Mouse (Mus musculus) stomach, postnatal 0 days (tissue): ENCODE measurements at regions not wholly inside any gene's neighbourhood (a gene's known extent, or its start where the extent isn't known, plus 50 kb on each side); places are given as distances from the start of the nearest gene placed in this dataset.

Experiments
- ATAC-seq: fragments of 200-750 bp; cut with Nextera tagmentation; 2 replicates; pipeline ENCODE4 v1.8.0; 2017; ENCODE audit not compliant: low FRiP score, low TSS enrichment
- DNase-seq: peaks from one replicate; pipeline ENCODE4 v3.0.0-alpha.2; 2016; ENCODE audit warnings: low spot score
- H3K27ac ChIP-seq: fragments of 300-500 bp; sonication (generic); replicated peaks from 2 replicates; pipeline ENCODE4 v1.5.1; 2014; ENCODE audit warnings: mild to moderate bottlenecking, control low read depth
- H3K27me3 ChIP-seq: fragments of 300-500 bp; sonication (generic); 2 replicates; pipeline ENCODE4 v1.6.1; 2014; ENCODE audit warnings: low read length; ENCODE audit not compliant: control insufficient read depth, insufficient read depth
- H3K36me3 ChIP-seq: fragments of 300-500 bp; sonication (generic); 2 replicates; pipeline ENCODE4 v1.6.1; 2014; ENCODE audit warnings: low read length, mixed read lengths; ENCODE audit not compliant: control insufficient read depth, insufficient read depth
- H3K4me1 ChIP-seq: fragments of 300-500 bp; sonication (generic); replicated peaks from 2 replicates; pipeline ENCODE4 v1.6.1; 2014; ENCODE audit warnings: antibody characterized with exemption; ENCODE audit not compliant: control insufficient read depth, insufficient read depth
- H3K4me2 ChIP-seq: fragments of 300-500 bp; sonication (generic); replicated peaks from 2 replicates; pipeline ENCODE4 v1.6.1; 2014; ENCODE audit warnings: low read depth, mild to moderate bottlenecking, control low read depth, moderate library complexity
- H3K4me3 ChIP-seq: fragments of 300-500 bp; sonication (generic); 2 replicates; pipeline ENCODE4 v1.5.1; 2014; ENCODE audit warnings: low read depth, low read length, control low read depth
- H3K9ac ChIP-seq: fragments of 300-500 bp; sonication (generic); 2 replicates; pipeline ENCODE4 v1.6.1; 2014; ENCODE audit warnings: mild to moderate bottlenecking, low read length, control low read depth, mixed read lengths
- H3K9me3 ChIP-seq: fragments of 300-500 bp; sonication (generic); 2 replicates; pipeline ENCODE4 v1.6.1; 2016; ENCODE audit warnings: low read length; ENCODE audit not compliant: control insufficient read depth
- CTCF ChIP-seq: IDR thresholded peaks from 2 replicates; pipeline ENCODE4 v1.5.1; 2016; ENCODE audit warnings: antibody characterized with exemption, low read depth, mild to moderate bottlenecking, moderate library complexity
- EP300 ChIP-seq: optimal IDR thresholded peaks from 2 replicates; pipeline ENCODE3; 2016; ENCODE audit warnings: antibody characterized with exemption
- WGBS: fragments of 180-500 bp; shearing (Covaris S2); extraction: QIAGEN DNeasy Blood & Tissue Kit; methylation state at CpG from one replicate; pipeline ENCODE4 v1.1.7; 2014; 5-methylcytosine and 5-hydroxymethylcytosine counted together

DNA sequence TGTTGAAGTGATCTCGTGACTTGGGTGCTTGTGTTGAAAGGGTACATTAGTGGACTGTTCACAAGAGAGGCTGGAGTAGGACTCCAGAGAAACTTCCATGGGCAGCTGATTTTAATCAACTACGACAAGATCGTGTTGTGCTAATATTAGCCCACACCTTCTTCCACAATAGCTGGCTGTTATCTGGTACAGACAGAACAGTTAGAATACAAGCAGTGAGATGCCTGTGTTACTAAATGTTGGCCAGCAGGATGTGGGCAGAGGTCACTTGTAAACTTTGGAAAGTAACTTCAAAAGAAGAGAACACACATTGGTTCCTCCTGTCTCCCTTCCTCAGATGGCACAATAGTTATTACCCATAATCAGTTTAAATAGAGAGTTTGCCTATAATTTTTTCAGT, 57.0 kb upstream of the Ctla4 start:
- Histone ChIP-seq H3K27ac (no peak overlapping the region), H3K4me2 (no peak overlapping the region), H3K4me1 (no peaks in the 10 kb centered on the region), H3K27me3 (no peaks in the 10 kb centered on the region), H3K4me3 (no peak overlapping the region), H3K36me3 (no peaks in the 10 kb centered on the region), H3K9ac (no peak overlapping the region), H3K9me3 (no peaks in the 10 kb centered on the region)
- DNase-seq (no peak), ATAC-seq (no peak)
- 46% methylated on average over 3 of the region's 3 CpGs for WGBS
- TF ChIP-seq CTCF, result no peak
- TF ChIP-seq EP300, result no peak

GRCm38 (mm10) chr1:60833668-60834067, 53.1 kb upstream of the Ctla4 start:
- no peak overlapping the region for H3K27ac ChIP-seq
- H3K9me3 ChIP-seq, result no peaks in the 10 kb centered on the region
- H3K4me2 ChIP-seq, result no peak overlapping the region
- H3K4me3 ChIP-seq, result no peak overlapping the region
- H3K9ac ChIP-seq, result no peak overlapping the region
- H3K27me3 ChIP-seq, result no peaks in the 10 kb centered on the region
- DNase-seq, result no peak
- H3K4me1 ChIP-seq, result no peaks in the 10 kb centered on the region
- H3K36me3 ChIP-seq, result no peaks in the 10 kb centered on the region
- no peak for ATAC-seq
- WGBS, result 65% methylated on average over 2 of the region's 2 CpGs
- TF ChIP-seq CTCF, result no peak
- TF ChIP-seq EP300, result no peak
